Mouse (Mus musculus): Measurements from ENCODE around the gene Fam234a.

The Fam234a gene

DNA sequence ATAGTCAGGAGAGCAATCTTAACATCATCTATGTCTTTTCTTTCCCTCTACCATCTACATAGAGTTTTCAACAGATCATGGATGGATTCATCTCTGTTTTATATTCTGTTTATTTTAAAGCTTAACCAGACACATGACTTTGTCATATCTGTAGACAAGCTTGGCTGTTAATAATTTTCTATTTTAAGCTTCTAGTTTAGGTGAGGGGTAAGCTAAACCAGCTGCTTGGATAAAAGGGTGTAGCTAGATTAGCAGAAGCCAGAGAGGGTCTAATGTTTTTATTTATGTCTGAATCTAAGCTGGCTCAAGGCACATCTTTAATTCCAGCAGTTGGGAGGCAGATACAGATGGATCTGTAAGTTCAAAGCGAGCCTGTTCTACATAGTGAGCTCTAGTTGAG is 81.3 kb downstream of the Fam234a start:
- no peak for DNase-seq
